Mouse (Mus musculus) frontal cortex, postnatal 25 days (tissue): Measurements from ENCODE around the gene Lmo2.

Experiments
- DNase-seq, 2 experiments: peaks; one replicate each; pipeline ENCODE4 v3.0.0; 2022; ENCODE audit warnings: low spot score in 2 of 2

Gene Lmo2

GRCm38 (mm10) chr2:103957649-103958546 lies at the start of gene Lmo2:
TSS of gene Lmo2 (plus strand) at chr2:103957986.
- no peak for DNase-seq

GRCm38 (mm10) chr2:103910601-103911000 lies 47.2 kb upstream of the Lmo2 start:
- DNase-seq = no peak

- no peak for DNase-seq
Observed at GRCm38 (mm10) chr2:103912481-103913251, 45.1 kb upstream of the Lmo2 start.

GRCm38 (mm10) chr2:103913252-103913650 lies 44.5 kb upstream of the Lmo2 start:
- DNase-seq = no peak

GRCm38 (mm10) chr2:103916069-103916468 lies 41.7 kb upstream of the Lmo2 start:
- DNase-seq = no peak

- no peak for DNase-seq
Observed at GRCm38 (mm10) chr2:103917375-103917774, 40.4 kb upstream of the Lmo2 start.

- DNase-seq = no peak
Observed at GRCm38 (mm10) chr2:103918375-103918774, 39.4 kb upstream of the Lmo2 start.

GRCm38 (mm10) chr2:103919488-103919887 lies 38.3 kb upstream of the Lmo2 start:
- no peak for DNase-seq

GRCm38 (mm10) chr2:103926586-103927113 lies 31.1 kb upstream of the Lmo2 start:
- no peak for DNase-seq

- no peak for DNase-seq
Observed at GRCm38 (mm10) chr2:103927610-103928145, 30.1 kb upstream of the Lmo2 start.

- no peak for DNase-seq
Observed at GRCm38 (mm10) chr2:103930306-103931019, 27.3 kb upstream of the Lmo2 start.

GRCm38 (mm10) chr2:103931511-103931911 lies 26.3 kb upstream of the Lmo2 start:
- no peak for DNase-seq

- no peak for DNase-seq
Observed at GRCm38 (mm10) chr2:103932025-103932424, 25.8 kb upstream of the Lmo2 start.

- DNase-seq = no peak
Observed at GRCm38 (mm10) chr2:103932480-103932879, 25.3 kb upstream of the Lmo2 start.

GRCm38 (mm10) chr2:103934270-103934669 lies 23.5 kb upstream of the Lmo2 start:
- no peak for DNase-seq

GRCm38 (mm10) chr2:103934670-103935069 lies 23.1 kb upstream of the Lmo2 start:
- DNase-seq = no peak

GRCm38 (mm10) chr2:103935691-103936435 lies 21.9 kb upstream of the Lmo2 start:
- no peak for DNase-seq

- no peak for DNase-seq
Observed at GRCm38 (mm10) chr2:103936666-103937065, 21.1 kb upstream of the Lmo2 start.

GRCm38 (mm10) chr2:103937670-103938069 lies 20.1 kb upstream of the Lmo2 start:
- DNase-seq = no peak

GRCm38 (mm10) chr2:103938573-103938972 lies 19.2 kb upstream of the Lmo2 start:
- DNase-seq = no peak

- no peak for DNase-seq
Observed at GRCm38 (mm10) chr2:103939003-103939402, 18.8 kb upstream of the Lmo2 start.
